Mouse (Mus musculus) stomach, postnatal 0 days (tissue): ENCODE measurements around the gene Dctn2. TPM values are rescaled to one million over a fixed set of nuclear protein-coding genes. Genes with fewer than 3 reads are reported as not detected.

Experiments used
- ATAC-seq: fragments of 200-750 bp; cut with Nextera tagmentation; 2 replicates; pipeline ENCODE4 v1.8.0; 2017; ENCODE audit not compliant: low FRiP score, low TSS enrichment
- DNase-seq: peaks from one replicate; pipeline ENCODE4 v3.0.0-alpha.2; 2016; ENCODE audit warnings: low spot score
- H3K27ac ChIP-seq: fragments of 300-500 bp; sonication (generic); replicated peaks from 2 replicates; pipeline ENCODE4 v1.5.1; 2014; ENCODE audit warnings: mild to moderate bottlenecking, control low read depth
- H3K27me3 ChIP-seq: fragments of 300-500 bp; sonication (generic); 2 replicates; pipeline ENCODE4 v1.6.1; 2014; ENCODE audit warnings: low read length; ENCODE audit not compliant: control insufficient read depth, insufficient read depth
- H3K36me3 ChIP-seq: fragments of 300-500 bp; sonication (generic); 2 replicates; pipeline ENCODE4 v1.6.1; 2014; ENCODE audit warnings: low read length, mixed read lengths; ENCODE audit not compliant: control insufficient read depth, insufficient read depth
- H3K4me1 ChIP-seq: fragments of 300-500 bp; sonication (generic); replicated peaks from 2 replicates; pipeline ENCODE4 v1.6.1; 2014; ENCODE audit warnings: antibody characterized with exemption; ENCODE audit not compliant: control insufficient read depth, insufficient read depth
- H3K4me2 ChIP-seq: fragments of 300-500 bp; sonication (generic); replicated peaks from 2 replicates; pipeline ENCODE4 v1.6.1; 2014; ENCODE audit warnings: low read depth, mild to moderate bottlenecking, control low read depth, moderate library complexity
- H3K4me3 ChIP-seq: fragments of 300-500 bp; sonication (generic); 2 replicates; pipeline ENCODE4 v1.5.1; 2014; ENCODE audit warnings: low read depth, low read length, control low read depth
- H3K9ac ChIP-seq: fragments of 300-500 bp; sonication (generic); 2 replicates; pipeline ENCODE4 v1.6.1; 2014; ENCODE audit warnings: mild to moderate bottlenecking, low read length, control low read depth, mixed read lengths
- H3K9me3 ChIP-seq: fragments of 300-500 bp; sonication (generic); 2 replicates; pipeline ENCODE4 v1.6.1; 2016; ENCODE audit warnings: low read length; ENCODE audit not compliant: control insufficient read depth
- CTCF ChIP-seq: IDR thresholded peaks from 2 replicates; pipeline ENCODE4 v1.5.1; 2016; ENCODE audit warnings: antibody characterized with exemption, low read depth, mild to moderate bottlenecking, moderate library complexity
- EP300 ChIP-seq: optimal IDR thresholded peaks from 2 replicates; pipeline ENCODE3; 2016; ENCODE audit warnings: antibody characterized with exemption
- WGBS: fragments of 180-500 bp; shearing (Covaris S2); extraction: QIAGEN DNeasy Blood & Tissue Kit; methylation state at CpG from one replicate; pipeline ENCODE4 v1.1.7; 2014; 5-methylcytosine and 5-hydroxymethylcytosine counted together
- polyA plus RNA-seq: library from polyadenylated mRNA; unstranded; fragments of >200 nt; fragmentation: Nextera tagmentation; extraction: Ambion mirVana; gene quantifications from 2 replicates; pipeline ENCODE4 v1.2.1, GENCODE M21; 2015

Gene Dctn2
- polyA plus RNA-seq, 1 experiment from 2014 or later = 134 TPM

DNA sequence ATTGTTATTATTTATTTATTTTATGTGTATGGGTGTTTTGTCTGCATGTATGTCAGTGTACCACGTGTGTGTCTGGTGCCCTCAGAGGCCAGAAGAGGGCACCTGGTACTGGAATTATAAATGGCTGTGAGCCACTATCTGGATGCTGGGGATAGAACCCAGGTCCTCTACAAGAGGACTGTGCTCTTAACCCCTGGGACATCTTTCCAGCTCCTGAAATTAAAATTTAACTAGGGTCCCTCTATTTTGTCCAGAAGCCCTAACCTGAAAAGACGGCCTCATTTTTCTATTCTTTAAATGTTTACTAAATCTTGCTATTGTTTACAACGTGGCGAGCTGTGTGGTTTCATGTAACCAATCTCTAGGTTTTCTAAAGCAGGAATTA is 449 bp upstream of the Dctn2 start:
- 25% methylated on average over 4 of the region's 4 CpGs for WGBS
- H3K4me3 ChIP-seq = peak overlapping the region; percentile 99; the same call in 1 of the 2 replicates
- H3K27ac ChIP-seq = no peak overlapping the region

DNA sequence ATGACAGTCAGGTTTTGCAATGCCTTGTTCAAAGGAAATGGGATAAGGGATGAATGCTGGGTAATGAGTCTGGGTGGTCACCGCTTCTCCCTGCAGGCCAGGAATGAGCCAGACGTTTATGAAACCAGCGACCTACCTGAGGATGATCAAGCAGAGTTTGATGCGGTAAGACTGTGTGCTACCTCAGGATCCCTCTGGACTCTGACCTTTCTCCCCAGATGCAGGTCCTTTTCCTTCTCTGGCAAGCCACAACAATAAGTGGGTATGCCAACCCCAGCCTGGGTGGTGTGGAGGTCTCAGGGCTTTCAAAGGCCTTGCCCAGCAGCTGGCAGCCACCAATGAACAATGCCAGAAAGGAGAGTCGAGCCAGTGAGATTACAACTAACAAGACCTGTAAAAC is 1.1 kb downstream of the Dctn2 start:
- Histone ChIP-seq H3K4me3 (peak overlapping the region; percentile 99), H3K4me2 (peak overlapping the region; percentile 92), H3K27ac (no peak overlapping the region), H3K4me1 (peaks cover 6% of the 10 kb centered on the region), H3K36me3 (no peaks in the 10 kb centered on the region), H3K9ac (peak overlapping the region; percentile 100), H3K9me3 (no peaks in the 10 kb centered on the region), H3K27me3 (no peaks in the 10 kb centered on the region)
- TF ChIP-seq EP300 = no peak
- no peak for TF ChIP-seq CTCF
- DNase-seq (no peak), ATAC-seq (no peak)
- 63% methylated on average over 5 of the region's 5 CpGs for WGBS

More for the DNA sequence above, 449 bp upstream of the Dctn2 start:
- Histone ChIP-seq H3K4me1 (peaks cover 6% of the 10 kb centered on the region), H3K9ac (no peak overlapping the region), H3K27me3 (no peaks in the 10 kb centered on the region), H3K9me3 (no peaks in the 10 kb centered on the region), H3K4me2 (peak overlapping the region; percentile 92), H3K36me3 (no peaks in the 10 kb centered on the region)
- DNase-seq = no peak
- no peak for ATAC-seq
- TF ChIP-seq CTCF = peak; percentile 40; the same call in 1 of the 2 replicates
- TF ChIP-seq EP300 = no peak

DNA sequence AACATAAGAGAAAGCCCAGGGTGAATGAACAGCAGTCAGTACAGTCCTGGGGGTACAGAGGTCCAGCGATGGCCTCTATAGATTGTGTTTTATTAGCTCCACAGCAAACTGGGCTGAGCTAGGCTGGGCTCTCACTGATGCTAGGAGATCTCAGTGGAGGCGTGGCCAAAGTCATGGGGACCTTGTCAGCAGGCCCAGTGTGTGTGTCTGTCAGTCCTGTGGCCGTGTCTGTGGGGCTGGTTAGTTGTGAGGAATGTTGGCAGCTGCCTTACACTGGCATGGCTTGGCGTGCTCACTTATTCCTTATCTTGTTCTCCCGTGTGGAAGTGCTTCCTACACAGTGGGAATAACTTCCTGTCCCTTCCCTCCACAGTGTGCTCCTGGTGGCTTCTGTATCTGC is 2.2 kb downstream of the Dctn2 start:
- H3K9me3 ChIP-seq = no peaks in the 10 kb centered on the region
- 71% methylated on average over 5 of the region's 5 CpGs for WGBS
- peak overlapping the region; percentile 23; the same call in 1 of the 2 replicates for H3K9ac ChIP-seq

DNA sequence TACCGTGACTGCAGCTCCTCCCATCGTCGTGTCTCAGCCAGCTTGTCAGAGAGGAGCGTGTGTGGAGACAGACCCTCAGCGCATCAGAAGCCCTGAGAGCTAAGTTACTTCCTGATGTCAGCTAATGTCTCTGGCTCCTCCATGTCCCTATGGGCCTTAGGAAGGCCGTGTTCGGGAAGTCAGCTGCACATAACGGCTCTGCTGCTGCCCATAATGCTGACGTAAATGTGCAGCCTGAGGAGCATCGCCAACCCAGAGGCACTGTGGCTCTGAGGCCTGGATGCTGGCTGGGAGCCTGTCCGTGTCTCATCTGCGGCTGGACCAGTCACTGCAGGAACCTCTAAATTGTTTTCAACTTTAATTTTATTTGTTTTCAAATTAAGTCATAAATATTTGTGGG is 2.9 kb downstream of the Dctn2 start:
- Histone ChIP-seq H3K9ac (peak overlapping the region; percentile 23; the same call in 1 of the 2 replicates), H3K9me3 (no peaks in the 10 kb centered on the region), H3K27ac (no peak overlapping the region), H3K36me3 (no peaks in the 10 kb centered on the region), H3K4me3 (no peak overlapping the region), H3K4me1 (peaks cover 6% of the 10 kb centered on the region; the same call in 1 of the 2 replicates), H3K27me3 (no peaks in the 10 kb centered on the region), H3K4me2 (no peak overlapping the region)
- ATAC-seq (no peak), DNase-seq (no peak)
- no peak for TF ChIP-seq CTCF
- no peak for TF ChIP-seq EP300
- WGBS = 80% methylated on average over 12 of the region's 12 CpGs

More for the DNA sequence above, 2.2 kb downstream of the Dctn2 start:
- no peak overlapping the region for H3K4me2 ChIP-seq
- no peaks in the 10 kb centered on the region for H3K36me3 ChIP-seq
- DNase-seq (no peak), ATAC-seq (no peak)
- no peak overlapping the region for H3K27ac ChIP-seq
- H3K4me1 ChIP-seq = peaks cover 6% of the 10 kb centered on the region; the same call in 1 of the 2 replicates
- no peaks in the 10 kb centered on the region for H3K27me3 ChIP-seq
- no peak overlapping the region for H3K4me3 ChIP-seq
- no peak for TF ChIP-seq EP300

DNA sequence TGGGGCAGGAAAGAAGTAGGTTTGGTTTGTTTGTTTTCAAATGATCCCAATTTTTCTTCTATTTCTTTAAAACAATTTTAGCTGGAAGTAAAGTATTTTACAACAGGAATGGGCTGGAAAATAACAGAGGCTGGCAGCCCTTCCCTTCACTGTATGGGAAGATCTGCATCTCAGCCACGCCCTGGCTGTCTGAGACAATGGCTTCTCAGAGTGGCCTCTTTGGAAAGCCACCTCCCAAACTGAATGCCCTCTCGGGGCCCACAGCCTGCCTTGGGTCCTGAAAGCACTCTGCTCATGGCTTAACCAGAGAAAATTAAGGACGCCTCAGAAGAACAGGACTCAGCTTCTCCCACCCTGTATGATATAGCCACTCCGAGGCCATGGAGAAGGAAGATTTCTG is 3.7 kb downstream of the Dctn2 start:
- WGBS = 74% methylated on average over 4 of the region's 4 CpGs
- Histone ChIP-seq H3K27ac (no peak overlapping the region), H3K27me3 (no peaks in the 10 kb centered on the region), H3K36me3 (no peaks in the 10 kb centered on the region), H3K9ac (no peak overlapping the region), H3K4me1 (peaks cover 6% of the 10 kb centered on the region; the same call in 1 of the 2 replicates), H3K4me2 (no peak overlapping the region), H3K9me3 (no peaks in the 10 kb centered on the region), H3K4me3 (no peak overlapping the region)
- no peak for TF ChIP-seq EP300
- no peak for TF ChIP-seq CTCF
- no peak for ATAC-seq
- DNase-seq = no peak

DNA sequence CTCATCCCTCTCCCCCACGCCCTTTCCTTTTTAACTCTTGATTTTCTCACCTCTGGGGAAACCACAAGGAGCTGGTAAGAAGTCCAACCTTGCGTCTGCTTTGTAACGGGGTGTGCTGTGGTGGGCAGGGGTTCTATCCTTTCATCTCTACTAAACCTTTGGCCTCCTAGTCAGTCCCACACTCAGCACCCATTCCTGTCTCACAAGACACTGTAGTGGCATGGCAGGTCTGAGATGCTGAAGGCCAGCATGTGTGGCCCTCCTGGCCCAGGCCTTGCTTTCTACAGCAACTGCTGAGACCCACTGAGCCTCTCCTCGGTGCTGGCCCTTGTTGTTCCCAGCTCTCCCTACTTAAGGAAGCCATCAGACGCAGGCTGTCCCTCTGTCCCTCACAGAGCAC is 6.2 kb downstream of the Dctn2 start:
- Histone ChIP-seq H3K4me1 (peaks cover 3% of the 10 kb centered on the region; the same call in 1 of the 2 replicates), H3K9ac (no peak overlapping the region), H3K27me3 (no peaks in the 10 kb centered on the region), H3K4me3 (no peak overlapping the region), H3K27ac (no peak overlapping the region), H3K36me3 (peaks cover 12% of the 10 kb centered on the region), H3K9me3 (no peaks in the 10 kb centered on the region), H3K4me2 (no peak overlapping the region)
- WGBS = 92% methylated on average over 5 of the region's 5 CpGs
- ATAC-seq (no peak), DNase-seq (no peak)
- TF ChIP-seq EP300 = no peak
- TF ChIP-seq CTCF = no peak
